Mouse (Mus musculus): ENCODE data around the gene Fstl5.

Gene Fstl5

DNA sequence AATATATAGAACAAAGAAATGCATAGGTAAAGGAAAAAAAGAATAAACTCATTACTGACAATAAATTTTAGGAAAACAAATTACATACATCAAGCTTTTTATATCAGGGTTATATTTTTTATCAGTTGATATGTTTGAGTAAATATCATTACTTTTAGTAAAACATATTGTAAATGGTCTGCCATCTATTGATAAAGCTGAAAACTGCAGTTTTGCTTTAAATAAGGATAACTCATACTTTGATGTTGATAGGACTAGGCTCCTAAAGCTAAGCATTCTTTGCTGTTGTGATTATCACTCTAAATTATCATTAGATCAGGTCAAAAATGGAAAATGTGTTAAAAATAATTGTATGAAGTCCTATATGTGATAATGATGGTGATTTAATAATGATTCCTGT is 493.3 kb downstream of the Fstl5 start:
- no peak for DNase-seq

- no peak for DNase-seq
Measured at GRCm38 (mm10) chr3:76572478-76572877, 498.4 kb downstream of the Fstl5 start.

DNA sequence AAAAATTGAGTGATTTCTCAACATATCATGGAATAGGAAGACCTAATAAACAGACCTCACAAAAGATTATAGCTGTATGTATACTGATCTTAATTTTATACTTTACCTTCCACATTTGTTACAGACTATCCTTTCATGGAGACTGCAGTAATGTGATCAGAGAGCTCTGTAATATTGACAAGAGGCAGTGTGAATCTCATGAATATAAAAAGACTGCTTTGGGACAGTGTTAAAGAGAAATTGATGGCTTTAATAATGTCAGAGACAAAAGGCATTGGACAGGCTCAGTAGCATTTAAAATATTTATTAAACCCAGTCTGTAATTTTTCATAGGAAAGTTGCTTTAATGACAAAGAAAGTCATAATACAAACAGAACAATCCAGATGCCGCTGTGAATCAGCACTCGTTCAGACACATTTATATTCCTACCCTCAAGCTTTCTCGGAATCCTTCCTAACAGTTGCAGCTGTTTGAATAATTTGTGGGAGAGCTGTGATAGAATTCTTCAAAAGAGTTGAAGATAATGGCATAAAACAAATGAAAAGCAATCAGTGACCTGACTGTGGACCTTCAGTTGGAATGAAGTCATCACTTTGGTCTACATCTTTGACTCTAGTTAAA is 499.0 kb downstream of the Fstl5 start:
- no peak for DNase-seq

DNA sequence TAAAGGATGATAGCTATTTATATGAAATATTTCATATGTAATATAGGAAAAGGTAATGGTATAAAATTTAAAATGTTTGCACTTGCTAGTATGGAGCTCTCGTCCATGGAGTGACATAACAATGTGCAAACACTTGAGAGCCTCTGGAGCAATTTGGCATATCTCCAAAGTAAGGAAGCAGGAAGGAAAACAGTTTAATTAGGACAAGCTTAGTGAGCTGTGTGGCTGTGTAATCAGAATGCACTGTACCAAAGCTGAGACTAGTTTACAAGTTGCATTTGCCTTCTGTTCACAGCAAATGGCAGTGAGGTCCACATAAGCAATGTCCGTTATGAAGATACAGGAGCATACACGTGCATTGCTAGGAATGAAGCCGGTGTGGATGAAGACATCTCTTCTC is 519.1 kb downstream of the Fstl5 start:
- DNase-seq = no peak

GRCm38 (mm10) chr3:76620044-76620443 is 546.0 kb downstream of the Fstl5 start:
- DNase-seq = no peak

GRCm38 (mm10) chr3:76654243-76654642 is 580.2 kb downstream of the Fstl5 start:
- DNase-seq = no peak

DNA sequence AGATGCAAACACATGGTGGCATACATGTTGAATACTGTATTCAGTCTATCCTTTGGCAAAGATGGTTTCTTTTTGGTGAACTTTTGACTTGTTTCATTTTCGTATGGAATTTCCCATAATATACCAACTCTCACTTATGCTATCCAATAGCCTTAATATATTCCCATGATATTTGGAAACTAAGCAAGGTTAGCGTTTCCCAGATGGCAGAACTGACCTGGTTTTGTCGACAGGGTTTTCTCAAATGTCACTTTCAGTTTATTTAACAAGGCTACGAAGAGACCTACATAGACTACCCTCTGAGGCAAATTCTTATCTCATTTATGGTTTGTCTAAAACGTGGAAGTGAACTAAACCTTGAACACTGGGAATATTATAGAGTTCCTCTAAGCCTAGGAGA is 596.8 kb downstream of the Fstl5 start:
- no peak for DNase-seq

- DNase-seq = no peak
Measured at GRCm38 (mm10) chr3:76676006-76676405, 601.9 kb downstream of the Fstl5 start.

GRCm38 (mm10) chr3:76679853-76680545 is 605.9 kb downstream of the Fstl5 start:
- DNase-seq = no peak

GRCm38 (mm10) chr3:76680546-76680883 is 606.4 kb downstream of the Fstl5 start:
- no peak for DNase-seq

DNA sequence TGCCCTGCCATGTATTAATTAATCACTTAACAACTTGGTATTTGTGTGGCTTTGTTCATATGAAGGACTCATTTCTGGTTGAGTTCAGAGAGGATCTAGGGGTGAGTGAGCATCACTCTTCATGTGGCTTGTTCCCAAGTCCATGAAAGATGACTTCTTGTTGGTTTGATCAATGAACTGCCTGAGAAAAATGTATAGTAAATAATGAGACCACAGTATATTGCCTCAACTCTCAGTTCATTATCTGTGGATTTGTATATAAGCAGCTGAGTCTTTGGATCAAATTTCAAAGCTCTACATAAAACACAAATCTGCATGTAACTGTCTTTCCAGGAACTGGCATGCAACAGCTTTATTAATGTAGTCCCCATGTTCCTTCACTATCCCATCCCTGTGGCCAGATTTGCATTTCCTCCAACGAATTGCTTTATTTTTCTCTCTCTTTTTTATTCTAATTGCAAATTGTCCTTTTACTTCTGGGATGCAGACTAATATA is 623.1 kb downstream of the Fstl5 start:
- no peak for DNase-seq

GRCm38 (mm10) chr3:76739221-76739620 is 665.2 kb downstream of the Fstl5 start:
- DNase-seq = no peak
